Mouse (Mus musculus): Measurements from ENCODE around the gene Kpnb1. TPM values are rescaled to one million over a fixed set of nuclear protein-coding genes. Genes with fewer than 3 reads are reported as not detected.
A peak's percentile ranks its signal among the peaks of the same experiment; 100 is the strongest.
"Not testable (repeated sequence)": the region's sequence is repeated elsewhere in the genome, so short reads cannot be mapped to it uniquely, and the experiment has no call there.

Kpnb1 gene
- total and polyA plus RNA-seq, 3 experiments, result 22.1 to 80.8 (median 71.7) TPM

GRCm38 (mm10) chr11:97190992-97191391, 3.3 kb upstream of the Kpnb1 start:
- intact Hi-C loops (cut with DNase I), result no loop called here
- Histone ChIP-seq H3K79me2 (replicated peaks; ENCODE audit: control insufficient read depth, insufficient read depth, low read length) (no peaks in the 10 kb centered on the region), H3K36me3 (ENCODE audit: control insufficient read depth, insufficient read depth, low read length) (peaks cover 4% of the 10 kb centered on the region), H3K4me3 (no peak overlapping the region), H3K4me1 (ENCODE audit: control insufficient read depth, insufficient read depth, low read length) (no peaks in the 10 kb centered on the region; the same call in 1 of the 2 replicates), H3K9ac (ENCODE audit: low read depth, low read length) (no peak overlapping the region), H3K27ac (no peak overlapping the region), H3K27me3 (ENCODE audit: control insufficient read depth, insufficient read depth, low read length) (no peaks in the 10 kb centered on the region)
- TF ChIP-seq POLR2A (IDR thresholded peaks at IDR 0.05; ENCODE audit: insufficient read depth, low read depth, low read length) (no peak), CTCF (IDR thresholded peaks at IDR 0.05) (no peak), EP300 (IDR thresholded peaks at IDR 0.05; ENCODE audit: insufficient read depth, low read depth, low read length) (no peak)
- DNase-seq, result peak in 1 of 2 experiments; percentile 13
- WGBS, result 80% methylated on average over 6 of the region's 6 CpGs

DNA sequence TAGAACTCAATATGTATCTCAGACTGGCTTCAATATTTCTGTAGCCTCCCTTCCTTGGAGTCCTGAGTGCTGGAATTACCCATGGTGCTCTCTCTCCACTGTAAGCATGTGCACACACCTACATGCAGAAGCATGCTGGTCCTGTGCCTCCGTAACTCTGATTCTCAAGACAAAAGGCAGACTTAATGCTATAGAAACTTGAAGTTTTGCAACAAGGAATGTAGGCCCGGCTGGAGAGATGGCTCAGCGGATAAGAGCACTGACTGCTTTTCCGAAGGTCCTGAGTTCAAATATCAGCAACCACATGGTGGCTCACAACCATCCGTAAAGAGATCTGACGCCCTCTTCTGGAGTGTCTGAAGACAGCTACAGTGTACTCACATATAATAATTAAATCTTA, 2.0 kb upstream of the Kpnb1 start:
- not testable (repeated sequence) for H3K27ac ChIP-seq; H3K4me3 ChIP-seq; H3K27me3 ChIP-seq (ENCODE audit: control insufficient read depth, insufficient read depth, low read length); H3K79me2 ChIP-seq (replicated peaks; ENCODE audit: control insufficient read depth, insufficient read depth, low read length); DNase-seq; H3K4me1 ChIP-seq (ENCODE audit: control insufficient read depth, insufficient read depth, low read length); H3K9ac ChIP-seq (ENCODE audit: low read depth, low read length); H3K36me3 ChIP-seq (ENCODE audit: control insufficient read depth, insufficient read depth, low read length)
- intact Hi-C loops (cut with DNase I), result loop anchor here (5.0 to 10.0 kb wide), 3 partner anchors 123 to 515 kb away; partner anchors contain the start of genes Pcgf2 and Psmb3
- TF ChIP-seq CTCF (IDR thresholded peaks at IDR 0.05), result 0 out of 2 replicates have a peak, but pooled peaks have one; percentile 13
- 85% methylated on average over 6 of the region's 6 CpGs for WGBS

DNA sequence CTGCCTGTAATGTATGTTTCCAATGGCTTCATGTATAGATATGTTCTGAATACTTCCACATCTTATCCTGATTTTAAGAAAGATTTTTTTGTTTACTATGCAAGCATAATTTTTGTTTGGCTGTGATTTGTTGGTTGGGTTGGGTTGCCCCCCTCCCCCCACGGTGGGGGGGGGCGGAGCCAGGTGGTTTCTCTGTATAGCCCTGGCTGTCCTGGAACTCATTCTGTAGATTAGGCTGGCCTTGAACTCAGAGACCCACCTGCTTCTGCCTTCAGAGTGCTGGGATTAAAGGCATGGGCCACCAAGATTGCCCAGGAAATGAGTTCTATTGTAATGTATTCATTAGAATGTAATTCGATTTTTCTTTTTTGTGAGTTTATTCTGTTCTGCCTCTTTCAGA, 1.6 kb upstream of the Kpnb1 start:
- intact Hi-C loops (cut with DNase I), result loop anchor here (5.0 to 10.0 kb wide), 3 partner anchors 123 to 516 kb away; partner anchors contain the start of genes Pcgf2 and Psmb3
- TF ChIP-seq CTCF (IDR thresholded peaks at IDR 0.05) (no peak), POLR2A (IDR thresholded peaks at IDR 0.05; ENCODE audit: insufficient read depth, low read depth, low read length) (no peak), EP300 (IDR thresholded peaks at IDR 0.05; ENCODE audit: insufficient read depth, low read depth, low read length) (no peak)
- Histone ChIP-seq H3K36me3 (ENCODE audit: control insufficient read depth, insufficient read depth, low read length) (peaks cover 11% of the 10 kb centered on the region), H3K9ac (ENCODE audit: low read depth, low read length) (no peak overlapping the region), H3K27ac (no peak overlapping the region; the same call in 1 of the 2 replicates), H3K27me3 (ENCODE audit: control insufficient read depth, insufficient read depth, low read length) (no peaks in the 10 kb centered on the region), H3K4me3 (no peak overlapping the region; the same call in 1 of the 2 replicates), H3K79me2 (replicated peaks; ENCODE audit: control insufficient read depth, insufficient read depth, low read length) (no peaks in the 10 kb centered on the region), H3K4me1 (ENCODE audit: control insufficient read depth, insufficient read depth, low read length) (no peaks in the 10 kb centered on the region; the same call in 1 of the 2 replicates)
- WGBS, result 35% methylated on average over 3 of the region's 3 CpGs
- no peak for DNase-seq

- peaks cover 11% of the 10 kb centered on the region for H3K36me3 ChIP-seq (ENCODE audit: control insufficient read depth, insufficient read depth, low read length)
- peak overlapping the region; percentile 97 for H3K27ac ChIP-seq
- peak overlapping the region; percentile 44 for H3K9ac ChIP-seq (ENCODE audit: low read depth, low read length)
- TF ChIP-seq POLR2A (IDR thresholded peaks at IDR 0.05; ENCODE audit: insufficient read depth, low read depth, low read length) (no peak), EP300 (IDR thresholded peaks at IDR 0.05; ENCODE audit: insufficient read depth, low read depth, low read length) (no peak), CTCF (IDR thresholded peaks at IDR 0.05) (no peak)
- H3K79me2 ChIP-seq (replicated peaks; ENCODE audit: control insufficient read depth, insufficient read depth, low read length), result no peaks in the 10 kb centered on the region
- H3K4me3 ChIP-seq, result peak overlapping the region; percentile 76
- no peak for DNase-seq
- WGBS, result under 1% methylated on average over 15 of the region's 15 CpGs
- intact Hi-C loops (cut with DNase I), result loop anchor here (5.0 to 10.0 kb wide), 3 partner anchors 124 to 516 kb away; partner anchors contain the start of genes Pcgf2 and Psmb3
- no peaks in the 10 kb centered on the region; the same call in 1 of the 2 replicates for H3K4me1 ChIP-seq (ENCODE audit: control insufficient read depth, insufficient read depth, low read length)
- no peaks in the 10 kb centered on the region for H3K27me3 ChIP-seq (ENCODE audit: control insufficient read depth, insufficient read depth, low read length)
Observed at GRCm38 (mm10) chr11:97188643-97188955, 918 bp upstream of the Kpnb1 start.

DNA sequence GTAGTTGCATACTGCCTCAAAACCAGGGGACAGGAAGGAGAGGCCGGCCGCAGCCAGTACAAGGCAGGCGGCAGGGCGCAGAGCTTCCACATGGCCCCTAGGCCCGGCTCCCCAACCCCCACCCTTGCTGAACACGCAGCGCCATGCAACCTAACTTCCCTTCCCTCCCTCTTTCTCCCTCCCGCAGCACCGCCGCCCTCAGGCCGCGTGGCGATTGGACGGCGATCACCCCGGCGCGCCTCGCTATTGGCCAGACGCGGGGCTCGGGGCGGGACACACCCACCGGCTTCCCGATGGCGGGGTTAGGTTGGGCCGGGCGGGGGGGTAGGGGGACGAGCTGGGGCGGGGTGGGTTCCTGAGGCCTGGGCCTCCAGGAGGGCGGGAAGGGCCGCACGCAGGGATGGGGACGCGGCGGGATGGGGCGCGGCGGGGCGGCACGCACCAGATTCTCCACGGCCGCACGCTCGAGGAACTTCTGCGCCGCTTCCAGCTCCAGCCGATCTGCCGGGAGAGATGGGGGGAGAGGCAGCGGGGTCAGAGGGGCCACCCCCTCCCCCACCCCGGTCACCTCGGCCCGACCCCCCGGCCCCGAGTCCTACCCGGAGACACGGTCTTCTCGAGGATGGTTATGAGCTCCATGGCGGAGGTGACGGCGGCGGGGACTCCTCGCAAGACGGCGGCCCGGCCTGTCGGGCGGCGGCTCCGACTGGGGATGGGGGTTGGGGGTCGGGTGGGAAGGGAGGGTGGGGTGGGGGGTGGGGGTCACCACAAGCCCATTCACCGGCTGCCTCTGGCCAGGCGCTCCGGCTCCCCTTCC, 526 bp downstream of the Kpnb1 start:
- WGBS, result under 1% methylated on average over 50 of the region's 74 CpGs
- peak overlapping the region; percentile 86 for H3K4me3 ChIP-seq
- no peaks in the 10 kb centered on the region; the same call in 1 of the 2 replicates for H3K4me1 ChIP-seq (ENCODE audit: control insufficient read depth, insufficient read depth, low read length)
- intact Hi-C loops (cut with DNase I), result loop anchor here (2.0 to 10.0 kb wide), 4 partner anchors 36 to 518 kb away; partner anchors contain the start of genes Pcgf2, Psmb3 and Tbkbp1
- H3K9ac ChIP-seq (ENCODE audit: low read depth, low read length), result peak overlapping the region; percentile 95
- H3K27me3 ChIP-seq (ENCODE audit: control insufficient read depth, insufficient read depth, low read length), result no peaks in the 10 kb centered on the region
- H3K79me2 ChIP-seq (replicated peaks; ENCODE audit: control insufficient read depth, insufficient read depth, low read length), result peaks cover 2% of the 10 kb centered on the region; the same call in 1 of the 2 replicates
- H3K27ac ChIP-seq, result peak overlapping the region; percentile 95
- peak; percentile 98 for DNase-seq
- H3K36me3 ChIP-seq (ENCODE audit: control insufficient read depth, insufficient read depth, low read length), result peaks cover 23% of the 10 kb centered on the region
- 0 out of 2 replicates have a peak, but pooled peaks have one; percentile 1 for TF ChIP-seq CTCF (IDR thresholded peaks at IDR 0.05)
- TF ChIP-seq POLR2A (IDR thresholded peaks at IDR 0.05; ENCODE audit: insufficient read depth, low read depth, low read length), result no peak
- 0 out of 2 replicates have a peak, but pooled peaks have one; percentile 11 for TF ChIP-seq EP300 (IDR thresholded peaks at IDR 0.05; ENCODE audit: insufficient read depth, low read depth, low read length)
